Mouse (Mus musculus): ENCODE measurements around the gene Slc12a5.

Gene Slc12a5

DNA sequence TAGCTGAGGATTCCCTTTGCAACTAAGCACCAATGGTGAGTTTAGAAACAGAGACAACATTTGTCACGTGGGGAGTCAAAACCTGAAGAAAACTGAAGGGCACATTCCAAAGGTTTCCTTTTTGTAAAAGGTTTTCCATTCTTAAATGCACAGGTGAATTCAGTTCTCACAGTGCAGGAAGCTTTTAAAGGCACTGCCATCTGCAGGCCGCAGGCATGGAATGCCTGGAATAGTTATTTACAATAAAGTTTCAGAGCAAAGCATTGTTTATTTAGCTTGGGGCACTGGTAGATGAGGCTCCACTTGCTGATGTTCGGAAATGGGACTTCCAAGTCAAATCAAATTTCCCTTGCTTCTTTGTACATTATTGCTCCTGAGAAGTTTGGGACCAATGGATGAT is 71.9 kb downstream of the Slc12a5 start:
- no peak for DNase-seq (ENCODE audit: low spot score in 2 of 2)

DNA sequence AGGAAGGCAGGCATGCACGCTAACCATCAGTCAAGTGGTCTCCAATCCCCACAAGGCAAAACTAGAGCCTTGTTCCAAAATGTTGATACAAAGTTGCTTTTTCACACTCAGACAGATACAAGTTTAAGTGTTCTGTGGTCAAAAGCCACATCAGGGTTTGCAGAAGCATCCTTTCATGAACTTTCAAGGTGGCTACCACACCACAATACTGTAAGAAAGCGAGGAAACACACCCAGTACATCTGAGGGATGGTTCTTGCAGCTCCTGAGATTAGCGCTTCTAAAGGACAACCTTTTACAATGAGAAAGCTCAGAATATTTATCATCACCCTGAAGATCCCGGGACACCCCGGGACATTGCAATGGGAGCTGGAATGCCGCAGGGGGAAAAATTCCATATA is 72.7 kb downstream of the Slc12a5 start:
- no peak for DNase-seq (ENCODE audit: low spot score in 2 of 2)

DNA sequence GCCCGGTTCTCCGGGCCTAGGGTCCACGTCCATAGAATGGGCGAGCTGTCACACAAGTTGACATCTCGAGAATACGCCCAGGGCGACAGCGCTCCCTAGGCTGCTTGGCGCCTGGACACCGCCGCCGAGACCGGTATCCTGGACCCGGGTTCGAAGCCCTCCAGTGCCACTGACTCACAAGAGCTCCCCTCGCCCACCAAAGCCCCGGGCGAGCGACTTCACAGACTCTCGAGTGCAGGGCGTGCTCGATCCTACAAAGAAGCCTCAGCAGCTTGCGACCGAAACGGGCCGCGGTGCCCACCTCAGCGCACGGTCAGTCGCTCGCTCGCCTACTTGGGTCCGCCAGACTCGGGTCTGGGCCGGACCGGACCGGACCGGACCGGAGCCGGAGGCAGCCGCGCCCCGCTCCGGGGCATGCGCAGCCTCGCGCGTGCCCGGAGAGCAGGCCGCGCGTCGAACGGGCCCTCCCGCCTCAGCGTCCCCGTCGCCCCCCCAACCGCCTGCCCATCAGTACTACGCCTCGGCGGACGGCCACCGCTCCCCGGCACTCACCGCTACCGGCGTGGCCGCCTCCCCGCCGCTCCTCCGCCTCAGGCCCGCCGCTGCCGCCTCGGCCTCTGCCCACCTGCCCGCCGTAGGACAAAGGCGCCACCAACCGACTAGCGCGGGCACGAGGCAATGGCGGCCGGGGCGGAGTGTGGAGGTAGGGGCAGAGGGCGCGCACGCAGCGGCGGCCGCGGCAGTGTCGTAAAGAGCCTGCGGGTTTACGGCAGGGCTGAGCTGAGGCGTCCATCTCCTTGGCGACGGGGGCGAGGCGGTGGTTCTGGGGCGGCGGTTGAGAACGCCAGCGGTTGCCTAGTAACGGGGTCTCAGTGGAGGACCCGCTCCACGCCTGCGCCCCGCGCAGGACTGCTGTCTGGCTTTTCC is 73.8 kb downstream of the Slc12a5 start, which contains the start of gene Ncoa5:
Gene Ncoa5, minus strand, starts transcription at position 737 of the 927 bp plus-strand sequence.
- DNase-seq (ENCODE audit: low spot score in 2 of 2) = peak; percentile 96 to 98

DNA sequence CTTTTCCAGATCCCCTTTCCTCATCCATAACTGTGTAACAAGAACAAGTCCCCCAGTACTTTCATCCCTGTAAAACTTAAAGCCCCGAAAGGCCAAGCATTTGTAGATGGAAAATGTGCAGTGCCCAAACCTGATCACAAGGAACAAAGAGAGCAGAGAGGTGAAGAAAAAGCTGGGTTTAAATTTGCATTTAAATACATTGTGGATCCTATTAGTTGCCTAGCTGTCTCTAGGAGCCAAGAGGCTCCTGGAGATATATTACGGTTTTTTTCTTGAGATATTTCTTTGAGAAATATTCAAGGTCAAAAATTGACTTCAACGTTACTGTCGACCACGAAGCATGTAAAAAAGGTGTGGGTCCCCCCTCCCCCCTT is 74.4 kb downstream of the Slc12a5 start:
- DNase-seq (ENCODE audit: low spot score in 2 of 2) = no peak

DNA sequence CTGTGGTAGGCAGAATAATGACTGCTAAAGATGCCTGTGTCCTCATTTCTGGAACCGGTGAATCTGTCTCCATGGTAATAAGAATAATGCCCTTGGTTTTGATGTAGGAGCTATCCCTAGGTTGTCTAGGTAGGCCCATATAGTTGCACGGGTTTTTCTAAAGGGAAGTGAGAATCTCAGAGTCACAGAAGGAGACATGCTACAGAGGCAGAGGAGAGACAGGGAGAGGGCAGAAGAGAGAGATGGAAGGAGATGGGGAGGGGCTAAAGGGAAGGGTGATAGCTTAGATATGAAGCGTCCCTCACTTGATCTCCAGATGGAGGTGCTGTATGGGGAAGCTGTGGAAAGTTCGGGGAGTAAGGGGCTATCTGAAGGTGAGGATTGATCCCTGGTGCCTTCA is 76.8 kb downstream of the Slc12a5 start:
- no peak for DNase-seq (ENCODE audit: low spot score in 2 of 2)

DNA sequence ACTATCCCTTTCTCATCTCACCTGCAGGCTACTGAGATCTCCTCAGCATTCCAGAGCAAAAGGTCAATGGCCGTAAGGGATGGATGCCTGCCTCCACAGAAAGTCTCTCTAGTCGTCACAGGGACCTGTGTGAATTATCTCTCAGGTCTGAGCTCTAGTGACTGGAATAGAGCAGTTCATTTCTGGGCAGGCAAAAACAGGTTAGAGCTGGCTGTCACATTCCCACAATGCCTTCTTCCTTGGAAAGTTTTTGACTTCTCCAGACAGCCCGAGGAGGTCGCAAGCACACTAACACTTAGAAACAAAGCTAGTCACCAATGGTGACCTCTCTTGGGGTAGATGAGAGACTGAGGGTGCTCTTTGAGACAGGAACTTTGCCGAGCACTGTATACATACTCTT is 81.5 kb downstream of the Slc12a5 start:
- no peak for DNase-seq (ENCODE audit: low spot score in 2 of 2)

DNA sequence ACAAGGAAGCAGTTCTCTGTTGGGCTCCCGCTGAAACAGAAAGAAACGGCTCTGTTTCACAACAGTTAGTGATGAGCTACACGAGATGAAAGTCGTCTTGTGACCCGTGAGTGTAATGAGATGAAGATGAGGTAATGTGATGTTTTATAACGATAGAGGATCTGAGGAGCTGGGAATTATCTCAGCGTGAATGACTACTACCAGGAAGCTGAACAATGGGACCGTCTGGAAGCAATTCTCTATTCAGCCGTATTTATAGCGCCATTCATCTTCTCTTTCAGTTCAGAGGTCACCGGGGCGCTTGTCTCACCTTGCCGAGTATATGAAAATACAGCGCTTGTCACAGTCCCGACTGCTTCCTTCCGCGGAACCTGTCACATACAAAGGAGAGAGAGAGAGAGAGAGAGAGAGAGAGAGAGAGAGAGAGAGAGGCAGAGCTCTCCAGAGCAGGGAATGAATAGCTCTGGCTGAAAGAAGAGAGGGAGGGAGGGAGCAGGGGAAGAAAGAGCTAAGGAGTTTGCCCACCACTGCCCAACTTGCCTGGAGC is 82.6 kb downstream of the Slc12a5 start:
- DNase-seq (ENCODE audit: low spot score in 2 of 2) = no peak

DNA sequence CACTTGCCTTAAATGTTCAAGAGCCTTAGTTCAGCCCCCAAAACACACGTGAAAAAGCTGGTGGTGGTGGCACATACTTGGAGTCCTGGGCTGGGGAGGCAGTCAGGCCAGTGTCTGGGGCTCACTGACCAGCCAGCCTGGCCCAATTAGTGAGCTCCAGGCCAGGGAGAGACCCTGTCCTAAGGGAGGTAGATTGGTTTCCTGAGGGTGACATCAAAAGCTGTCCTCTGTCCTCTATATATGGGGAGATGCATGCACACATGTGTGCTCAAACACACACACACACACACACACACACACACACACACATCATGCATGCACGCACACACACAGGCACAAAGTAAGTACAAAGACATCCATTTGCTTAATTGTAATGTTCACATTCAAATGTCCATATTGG is 83.1 kb downstream of the Slc12a5 start:
- DNase-seq (ENCODE audit: low spot score in 2 of 2) = no peak

DNA sequence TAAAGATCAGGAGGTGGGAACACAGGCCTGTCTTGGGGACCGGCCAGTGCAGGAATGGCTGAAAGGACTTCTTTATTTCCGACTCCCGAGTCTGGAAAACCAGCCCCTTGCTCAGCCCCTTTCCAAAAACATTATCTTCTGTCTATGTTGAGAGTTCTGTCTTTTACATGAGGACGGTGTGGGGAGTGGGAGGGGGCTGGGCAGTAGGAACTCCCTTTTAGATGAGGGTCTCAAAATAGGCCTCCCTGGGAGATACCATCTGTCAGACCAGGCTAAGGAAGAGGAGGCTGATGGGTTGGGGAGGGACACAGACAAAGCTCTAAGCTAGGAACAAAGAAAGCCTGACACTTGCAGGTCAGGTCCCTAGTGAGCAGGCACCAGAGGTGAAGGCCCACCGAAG is 88.4 kb downstream of the Slc12a5 start:
- no peak for DNase-seq (ENCODE audit: low spot score in 2 of 2)
